Mouse (Mus musculus) activated CD4-positive, CD25-positive, alpha-beta regulatory T cell, adult 4 months (primary cell): ENCODE results near the gene Cemip2. TPM values are rescaled to one million over a fixed set of nuclear protein-coding genes. Genes with fewer than 3 reads are reported as not detected.

ENCODE experiments used
- ATAC-seq: one replicate; pipeline ENCODE4 v1.8.0; 2017
- polyA plus RNA-seq, 2 experiments: library from polyadenylated mRNA; unstranded; fragments of 100-300 nt; shearing (Covaris generic); gene quantifications; one replicate each; pipeline ENCODE4 v1.2.1; 2017

Gene Cemip2
- polyA plus RNA-seq, 2 experiments from 2014 or later, result 6.3 to 7.2 TPM

DNA sequence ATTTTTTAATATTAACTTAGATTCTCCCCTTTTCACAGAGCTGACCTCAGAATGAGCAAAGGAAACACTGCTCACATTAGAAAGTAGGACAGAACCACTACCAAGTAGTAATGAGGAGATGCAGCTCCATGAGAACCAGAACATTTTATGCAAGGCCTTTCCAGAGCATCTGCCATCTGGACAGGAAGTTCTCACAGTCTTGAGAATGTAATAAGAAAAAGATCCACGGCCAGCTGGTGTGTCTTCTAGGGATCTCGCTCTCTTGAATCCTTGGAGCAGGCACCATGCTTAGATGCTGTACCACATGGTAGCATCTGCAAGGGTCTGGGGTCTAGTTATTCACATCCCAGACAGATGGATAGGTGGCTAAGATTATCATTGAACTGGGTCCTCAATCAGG lies 90.3 kb downstream of the Cemip2 start:
- ATAC-seq, result no peak

- ATAC-seq, result no peak
Measured at GRCm38 (mm10) chr19:21882110-21882940, 104.2 kb downstream of the Cemip2 start.

GRCm38 (mm10) chr19:21883053-21883452 lies 104.9 kb downstream of the Cemip2 start:
- ATAC-seq, result no peak

- no peak for ATAC-seq
Measured at GRCm38 (mm10) chr19:21883922-21884321, 105.8 kb downstream of the Cemip2 start.

DNA sequence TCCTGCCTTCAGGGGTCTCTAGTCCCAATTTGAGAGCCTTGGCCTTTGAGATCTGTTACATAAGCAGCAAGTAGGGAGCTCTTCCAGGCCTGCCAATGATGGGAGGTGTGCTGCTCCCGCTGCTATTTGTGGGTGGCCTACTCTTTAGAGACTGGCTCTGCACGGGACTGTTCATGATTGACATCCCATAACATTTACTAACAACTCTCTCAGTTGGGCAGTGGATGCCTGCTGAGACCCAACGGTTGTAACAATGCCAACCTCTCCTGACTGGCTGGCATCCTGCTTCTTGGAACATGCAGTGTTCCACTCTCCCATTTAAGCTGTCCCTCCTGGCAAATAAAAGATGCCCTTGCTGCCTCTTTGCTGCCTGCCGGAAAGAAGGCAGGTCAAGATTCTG lies 106.2 kb downstream of the Cemip2 start:
- ATAC-seq, result no peak

DNA sequence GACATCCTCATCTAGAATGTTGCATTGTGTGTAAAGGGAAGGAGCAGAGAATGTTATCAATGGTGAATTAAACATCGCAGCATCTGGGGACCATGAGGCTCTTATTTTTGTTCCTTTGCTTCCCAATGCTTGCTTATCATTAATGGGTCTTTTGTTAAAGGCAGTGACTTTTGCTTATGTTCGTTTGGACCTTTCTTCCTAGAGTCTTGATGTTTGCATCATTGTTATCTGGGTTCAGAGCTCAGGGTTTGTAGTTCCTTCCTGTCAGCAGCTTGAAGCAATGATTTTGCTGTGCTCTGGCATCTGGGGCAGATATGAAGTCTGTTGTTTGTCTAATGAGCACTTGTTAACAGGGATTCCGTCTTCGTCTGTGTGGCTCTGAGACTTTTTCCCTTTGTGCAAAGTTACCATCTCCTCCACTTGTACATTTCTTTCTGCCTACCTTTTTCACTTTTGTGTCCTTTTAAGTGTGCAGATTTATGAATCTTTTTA lies 108.1 kb downstream of the Cemip2 start:
- no peak for ATAC-seq

GRCm38 (mm10) chr19:21890699-21891098 lies 112.6 kb downstream of the Cemip2 start:
- ATAC-seq, result no peak

DNA sequence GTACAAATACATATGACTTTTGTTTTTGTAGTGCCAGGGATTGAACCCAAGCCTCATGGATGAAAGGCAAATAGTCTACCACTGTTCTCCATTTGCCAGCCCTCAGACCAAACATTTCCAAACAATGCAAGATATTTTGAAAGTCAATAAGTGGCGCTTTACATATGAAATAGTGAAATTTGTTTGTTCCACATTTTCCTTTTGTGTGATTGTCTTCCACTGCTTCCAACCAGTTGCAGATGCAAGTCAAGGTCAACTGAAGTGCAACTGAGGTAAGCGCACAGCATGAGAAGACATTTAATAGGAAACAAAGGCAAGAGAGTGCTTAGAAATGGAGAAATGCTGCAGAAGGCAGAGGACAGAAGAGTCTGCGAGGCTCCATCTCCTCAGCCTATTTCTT lies 116.7 kb downstream of the Cemip2 start:
- ATAC-seq, result no peak

GRCm38 (mm10) chr19:21895540-21895939 lies 117.4 kb downstream of the Cemip2 start:
- no peak for ATAC-seq

GRCm38 (mm10) chr19:21897122-21897827 lies 119.1 kb downstream of the Cemip2 start:
- ATAC-seq, result peak; percentile 87

DNA sequence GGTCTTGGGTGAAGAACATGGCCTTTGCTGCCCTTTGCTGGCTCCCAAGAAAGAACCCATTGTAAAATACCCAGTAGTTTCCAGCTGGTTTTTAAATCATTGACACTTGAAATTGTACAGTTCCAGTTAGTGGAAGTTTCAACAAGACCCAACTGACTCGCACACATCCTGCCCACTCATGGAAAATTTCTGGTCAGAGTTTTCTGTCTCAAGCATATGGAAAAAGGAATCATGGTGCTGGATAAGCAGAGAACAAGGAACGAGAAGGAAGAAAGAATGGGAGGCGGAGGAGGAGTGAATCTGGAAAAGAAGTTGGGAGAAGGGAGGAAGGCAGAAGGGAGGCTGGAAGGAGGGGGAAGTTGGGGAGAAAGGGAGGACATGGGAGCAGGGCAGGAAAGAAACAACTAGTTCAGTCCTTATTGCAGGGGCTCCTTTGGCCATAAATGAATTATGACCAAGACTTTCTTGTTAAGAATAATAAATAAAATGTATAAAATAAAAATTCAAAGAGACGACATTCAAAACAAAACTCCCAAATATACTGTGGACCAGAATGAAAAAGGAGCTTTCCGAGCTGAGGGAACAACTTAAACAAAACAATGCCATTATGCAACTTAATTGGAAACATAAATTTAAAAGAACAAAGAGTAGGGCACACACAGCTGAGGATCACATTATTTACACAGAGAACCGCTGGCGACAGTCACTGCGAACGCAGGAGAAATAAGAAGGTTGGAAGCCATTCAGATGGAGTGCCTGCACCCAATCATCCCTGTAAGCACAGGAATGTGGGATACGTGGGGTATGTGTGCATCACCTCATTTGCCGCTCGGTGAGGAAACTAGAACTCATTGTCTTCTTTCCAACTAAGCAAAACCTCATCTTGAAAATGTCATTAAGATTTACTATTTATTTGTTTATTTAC lies 120.1 kb downstream of the Cemip2 start:
- no peak for ATAC-seq

Other genes with a start within 250 kb of the Cemip2 start
- 10 to 100 TPM; 47.7 to 65.9 TPM for gene 1110059E24Rik, start 125.4 kb upstream of the Cemip2 start, polyA plus RNA-seq
- gene Abhd17b, start 125.2 kb upstream of the Cemip2 start, polyA plus RNA-seq, result 10 to 100 TPM; 10.4 to 12.0 TPM